Mouse (Mus musculus): ENCODE measurements at regions not wholly inside any gene's neighbourhood (a gene's known extent, or its start where the extent isn't known, plus 50 kb on each side); places are given as distances from the start of the nearest gene placed in this dataset.

DNA sequence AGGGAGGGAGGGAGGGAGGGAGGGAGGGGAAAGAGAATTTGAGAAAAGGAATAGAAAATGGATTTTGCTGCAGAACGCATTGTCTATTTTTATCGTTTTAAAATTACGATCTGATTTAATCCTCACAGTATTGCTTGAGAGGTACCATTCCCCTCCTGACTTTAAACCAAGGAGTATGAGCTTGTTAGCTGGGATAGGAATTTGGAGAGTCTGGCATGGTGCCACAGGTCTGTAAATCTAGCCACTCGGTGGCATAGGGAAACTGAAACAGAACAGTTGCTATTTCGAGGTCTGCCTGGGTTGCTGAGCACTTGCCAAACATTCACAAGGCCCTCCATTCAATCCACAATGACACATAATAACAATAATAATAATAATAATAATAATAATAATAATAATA, 171.6 kb downstream of the Gxylt1 start:
- no peak overlapping the region for H3K27ac ChIP-seq (ENCODE audit: low read depth, low read length)
- 96% methylated on average over 5 of the region's 5 CpGs for WGBS
- H3K36me3 ChIP-seq (ENCODE audit: control insufficient read depth, insufficient read depth, low read length), result no peaks in the 10 kb centered on the region
- H3K4me3 ChIP-seq (ENCODE audit: low read depth, low read length), result no peak overlapping the region
- ATAC-seq (ENCODE audit: low FRiP score) (no peak), DNase-seq (ENCODE audit: low spot score) (no peak)
- H3K9me3 ChIP-seq (ENCODE audit: control insufficient read depth, low read length), result no peaks in the 10 kb centered on the region
- H3K4me1 ChIP-seq (replicated peaks; ENCODE audit: control insufficient read depth, insufficient read depth, low read length), result no peaks in the 10 kb centered on the region
- no peak overlapping the region for H3K9ac ChIP-seq (ENCODE audit: low read depth, low read length)
- H3K4me2 ChIP-seq (replicated peaks; ENCODE audit: low read depth, low read length), result no peak overlapping the region
- H3K27me3 ChIP-seq (ENCODE audit: control insufficient read depth, insufficient read depth, low read length), result no peaks in the 10 kb centered on the region

DNA sequence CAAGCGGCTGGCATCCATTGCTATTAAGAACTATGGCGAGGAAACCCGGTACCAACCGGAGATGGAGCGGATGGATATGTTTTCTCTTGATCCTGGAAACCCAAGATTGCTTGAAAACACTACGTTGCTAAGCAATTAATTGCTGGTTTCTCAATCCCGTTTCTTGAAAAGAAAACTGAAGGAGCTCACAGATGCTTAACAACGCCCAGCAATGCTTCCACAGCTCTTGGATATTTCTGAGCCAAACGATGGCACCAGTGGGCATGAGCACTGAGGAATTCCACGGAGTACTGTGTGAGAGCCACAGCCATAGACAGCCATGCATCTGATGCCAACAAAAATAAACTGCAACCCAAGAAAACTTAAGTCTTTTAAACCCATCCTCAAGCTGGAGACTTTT, 173.1 kb downstream of the Gxylt1 start:
- H3K27me3 ChIP-seq (ENCODE audit: control insufficient read depth, insufficient read depth, low read length), result no peaks in the 10 kb centered on the region
- H3K36me3 ChIP-seq (ENCODE audit: control insufficient read depth, insufficient read depth, low read length), result no peaks in the 10 kb centered on the region
- DNase-seq (ENCODE audit: low spot score) (no peak), ATAC-seq (ENCODE audit: low FRiP score) (no peak)
- no peaks in the 10 kb centered on the region for H3K4me1 ChIP-seq (replicated peaks; ENCODE audit: control insufficient read depth, insufficient read depth, low read length)
- WGBS, result 89% methylated on average over 10 of the region's 10 CpGs
- no peak overlapping the region for H3K27ac ChIP-seq (ENCODE audit: low read depth, low read length)
- H3K4me2 ChIP-seq (replicated peaks; ENCODE audit: low read depth, low read length), result no peak overlapping the region
- H3K4me3 ChIP-seq (ENCODE audit: low read depth, low read length), result no peak overlapping the region
- H3K9me3 ChIP-seq (ENCODE audit: control insufficient read depth, low read length), result no peaks in the 10 kb centered on the region
- H3K9ac ChIP-seq (ENCODE audit: low read depth, low read length), result no peak overlapping the region

DNA sequence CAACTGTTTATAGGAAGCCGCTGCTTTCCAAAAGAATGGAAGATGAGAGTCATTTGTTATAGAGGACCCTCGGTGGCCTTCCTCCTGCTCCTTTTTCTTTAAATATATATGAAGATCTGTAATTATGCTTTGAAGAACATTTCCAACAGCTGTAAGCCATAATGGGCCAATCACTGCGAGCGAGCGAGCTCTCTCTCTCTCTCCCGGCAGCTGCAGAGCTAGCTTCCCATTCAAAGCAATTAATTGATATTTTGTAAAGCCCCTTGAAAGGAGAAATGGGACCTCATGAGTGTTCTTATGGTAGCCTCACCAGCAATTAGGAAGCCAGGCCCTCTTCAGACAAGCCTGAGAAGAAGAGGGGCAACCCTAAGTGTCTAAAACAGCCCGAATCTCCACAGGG, 174.1 kb downstream of the Gxylt1 start:
- no peak for ATAC-seq (ENCODE audit: low FRiP score)
- whole genome bisulfite sequencing, result 88% methylated on average over 7 of the region's 7 CpGs
- Histone ChIP-seq H3K36me3 (ENCODE audit: control insufficient read depth, insufficient read depth, low read length) (no peaks in the 10 kb centered on the region), H3K27ac (ENCODE audit: low read depth, low read length) (no peak overlapping the region), H3K4me1 (replicated peaks; ENCODE audit: control insufficient read depth, insufficient read depth, low read length) (no peaks in the 10 kb centered on the region), H3K4me3 (ENCODE audit: low read depth, low read length) (no peak overlapping the region), H3K9me3 (ENCODE audit: control insufficient read depth, low read length) (no peaks in the 10 kb centered on the region), H3K9ac (ENCODE audit: low read depth, low read length) (no peak overlapping the region), H3K27me3 (ENCODE audit: control insufficient read depth, insufficient read depth, low read length) (no peaks in the 10 kb centered on the region), H3K4me2 (replicated peaks; ENCODE audit: low read depth, low read length) (no peak overlapping the region)
- no peak for DNase-seq (ENCODE audit: low spot score)

DNA sequence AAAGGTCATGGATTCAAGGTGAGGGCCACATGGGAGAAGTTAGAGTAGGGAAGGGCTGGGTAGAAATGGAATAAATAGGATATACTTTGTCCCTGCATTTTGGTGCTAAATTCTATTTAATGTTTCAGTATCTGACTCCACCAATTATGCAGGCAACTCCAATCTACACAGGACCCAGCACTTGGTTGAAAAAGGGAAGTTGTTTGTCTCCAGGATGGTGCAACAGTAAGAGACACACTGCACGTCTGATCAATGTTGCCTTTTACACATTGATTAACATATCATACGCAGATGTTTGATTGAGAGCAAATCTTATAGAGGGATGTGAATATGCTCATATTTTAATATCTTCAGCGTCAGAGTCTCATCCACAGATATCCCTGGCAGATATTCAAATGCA, 175.1 kb downstream of the Gxylt1 start:
- Histone ChIP-seq H3K36me3 (ENCODE audit: control insufficient read depth, insufficient read depth, low read length) (no peaks in the 10 kb centered on the region), H3K9me3 (ENCODE audit: control insufficient read depth, low read length) (no peaks in the 10 kb centered on the region), H3K4me2 (replicated peaks; ENCODE audit: low read depth, low read length) (no peak overlapping the region), H3K4me1 (replicated peaks; ENCODE audit: control insufficient read depth, insufficient read depth, low read length) (no peaks in the 10 kb centered on the region), H3K27me3 (ENCODE audit: control insufficient read depth, insufficient read depth, low read length) (no peaks in the 10 kb centered on the region), H3K9ac (ENCODE audit: low read depth, low read length) (no peak overlapping the region), H3K4me3 (ENCODE audit: low read depth, low read length) (no peak overlapping the region), H3K27ac (ENCODE audit: low read depth, low read length) (no peak overlapping the region)
- WGBS, result 88% methylated on average over 3 of the region's 3 CpGs
- DNase-seq (ENCODE audit: low spot score) (no peak), ATAC-seq (ENCODE audit: low FRiP score) (no peak)

DNA sequence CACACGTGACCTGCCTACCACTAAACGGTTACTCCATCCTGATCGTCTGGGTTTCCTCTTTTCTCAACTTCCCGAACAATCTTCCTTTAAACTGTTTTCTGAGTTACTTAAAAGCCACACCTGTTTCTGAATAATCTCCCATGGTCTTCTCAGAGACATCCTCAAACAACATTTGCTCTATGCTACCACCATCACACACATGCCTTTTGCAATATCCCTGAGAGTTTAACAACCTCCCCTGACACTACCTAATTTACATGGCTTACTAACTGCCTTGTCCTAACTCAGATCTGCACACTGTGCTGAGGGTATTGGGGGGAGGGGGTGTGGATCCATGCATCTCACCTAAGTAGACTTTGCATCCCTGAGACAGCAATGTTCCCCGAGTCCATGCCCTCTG, 178.6 kb downstream of the Gxylt1 start:
- 93% methylated on average over 5 of the region's 5 CpGs for WGBS
- no peaks in the 10 kb centered on the region for H3K4me1 ChIP-seq (replicated peaks; ENCODE audit: control insufficient read depth, insufficient read depth, low read length)
- H3K27me3 ChIP-seq (ENCODE audit: control insufficient read depth, insufficient read depth, low read length), result no peaks in the 10 kb centered on the region
- H3K9ac ChIP-seq (ENCODE audit: low read depth, low read length), result no peak overlapping the region
- DNase-seq (ENCODE audit: low spot score), result no peak
- no peak for ATAC-seq (ENCODE audit: low FRiP score)
- no peak overlapping the region for H3K4me2 ChIP-seq (replicated peaks; ENCODE audit: low read depth, low read length)
- no peaks in the 10 kb centered on the region for H3K9me3 ChIP-seq (ENCODE audit: control insufficient read depth, low read length)
- H3K36me3 ChIP-seq (ENCODE audit: control insufficient read depth, insufficient read depth, low read length), result no peaks in the 10 kb centered on the region
- no peak overlapping the region for H3K27ac ChIP-seq (ENCODE audit: low read depth, low read length)
- H3K4me3 ChIP-seq (ENCODE audit: low read depth, low read length), result no peak overlapping the region

DNA sequence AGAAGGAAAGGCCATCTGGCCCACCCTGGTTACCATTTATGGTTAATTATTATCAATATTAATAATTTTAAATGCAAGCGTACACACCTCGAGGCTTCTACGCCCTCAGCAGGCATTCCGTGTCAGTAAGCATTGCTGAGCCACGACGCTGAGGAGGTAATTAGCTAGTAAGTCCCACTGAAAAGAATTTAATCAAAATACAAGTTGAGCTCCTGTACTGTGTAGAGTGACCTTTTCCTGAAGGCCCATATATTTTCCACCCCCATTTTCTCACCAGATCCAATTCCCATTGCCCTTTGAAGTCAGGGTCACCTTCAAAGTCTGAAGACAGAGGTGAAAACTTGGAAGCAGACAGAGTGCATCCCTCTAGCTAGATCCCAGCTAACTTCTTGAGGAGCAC, 179.8 kb downstream of the Gxylt1 start:
- Histone ChIP-seq H3K27me3 (ENCODE audit: control insufficient read depth, insufficient read depth, low read length) (no peaks in the 10 kb centered on the region), H3K27ac (ENCODE audit: low read depth, low read length) (no peak overlapping the region), H3K4me1 (replicated peaks; ENCODE audit: control insufficient read depth, insufficient read depth, low read length) (no peaks in the 10 kb centered on the region), H3K4me2 (replicated peaks; ENCODE audit: low read depth, low read length) (no peak overlapping the region), H3K9me3 (ENCODE audit: control insufficient read depth, low read length) (no peaks in the 10 kb centered on the region), H3K4me3 (ENCODE audit: low read depth, low read length) (no peak overlapping the region), H3K36me3 (ENCODE audit: control insufficient read depth, insufficient read depth, low read length) (no peaks in the 10 kb centered on the region), H3K9ac (ENCODE audit: low read depth, low read length) (no peak overlapping the region)
- WGBS, result 87% methylated on average over 6 of the region's 6 CpGs
- ATAC-seq (ENCODE audit: low FRiP score) (no peak), DNase-seq (ENCODE audit: low spot score) (no peak)

DNA sequence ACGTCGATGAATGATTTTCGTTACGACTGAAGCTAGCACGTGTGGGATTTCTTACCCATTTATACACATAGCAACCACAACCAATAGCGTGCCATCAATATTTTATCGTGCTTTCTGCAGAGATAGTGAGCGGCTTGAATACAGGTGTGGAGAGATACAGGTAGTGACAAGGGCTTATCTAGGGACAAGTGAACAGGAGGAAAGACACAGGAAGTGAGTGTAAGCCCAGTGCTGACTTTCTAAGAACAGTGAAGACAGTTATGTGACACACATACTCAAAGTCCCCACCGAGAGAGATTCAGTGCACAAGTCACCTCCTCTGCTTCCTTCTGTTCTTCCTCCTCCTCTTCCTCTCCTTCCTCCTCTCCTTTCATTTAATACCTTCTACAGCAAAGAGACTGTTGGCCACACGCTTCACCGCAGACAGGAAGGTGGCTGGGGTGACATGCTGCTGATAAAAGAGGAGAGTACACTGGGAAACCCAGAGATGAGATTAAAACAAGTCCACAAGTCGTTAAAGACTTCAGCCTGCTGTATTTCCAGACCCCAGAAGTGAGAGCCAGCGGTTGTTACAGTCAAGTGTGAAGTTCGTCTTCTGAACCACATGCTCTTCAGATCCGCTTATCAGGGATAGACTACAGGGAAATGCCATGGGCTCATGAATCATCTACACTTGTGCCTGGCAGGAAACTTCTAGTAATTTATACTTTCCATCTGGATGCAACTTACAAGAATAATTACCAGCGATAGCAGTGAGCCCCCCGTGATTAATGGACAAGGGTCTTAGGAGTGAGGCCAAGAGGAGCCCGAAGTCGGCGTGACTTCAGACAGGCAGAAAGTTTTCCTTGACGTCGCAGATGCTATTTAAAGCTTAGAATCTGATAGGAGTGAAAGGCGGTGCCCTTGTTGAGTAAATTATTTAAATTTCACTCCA, 180.5 kb downstream of the Gxylt1 start:
- ATAC-seq (ENCODE audit: low FRiP score) (no peak), DNase-seq (ENCODE audit: low spot score) (no peak)

DNA sequence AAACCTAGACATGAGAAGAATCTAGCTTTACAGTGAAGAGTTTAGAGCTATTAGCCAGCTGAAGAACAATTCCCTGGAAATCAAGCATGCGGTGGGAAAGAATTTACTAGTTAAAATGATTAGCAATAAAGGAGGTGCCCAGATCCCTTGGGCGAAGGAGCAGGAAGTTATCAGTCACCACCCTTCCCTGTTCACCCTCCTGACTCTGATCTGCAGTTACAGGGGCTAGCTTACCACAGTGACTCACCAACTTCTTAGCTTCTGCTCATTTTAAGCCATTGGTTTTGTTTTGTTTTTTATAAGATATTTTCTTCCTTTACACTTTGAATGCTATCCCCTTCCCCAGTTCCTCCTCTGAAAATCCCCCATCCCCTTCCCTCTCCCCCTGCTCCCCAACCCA, 183.6 kb downstream of the Gxylt1 start:
- Histone ChIP-seq H3K9me3 (ENCODE audit: control insufficient read depth, low read length) (no peaks in the 10 kb centered on the region), H3K36me3 (ENCODE audit: control insufficient read depth, insufficient read depth, low read length) (no peaks in the 10 kb centered on the region), H3K4me3 (ENCODE audit: low read depth, low read length) (no peak overlapping the region), H3K4me2 (replicated peaks; ENCODE audit: low read depth, low read length) (no peak overlapping the region), H3K4me1 (replicated peaks; ENCODE audit: control insufficient read depth, insufficient read depth, low read length) (no peaks in the 10 kb centered on the region), H3K9ac (ENCODE audit: low read depth, low read length) (no peak overlapping the region), H3K27me3 (ENCODE audit: control insufficient read depth, insufficient read depth, low read length) (no peaks in the 10 kb centered on the region), H3K27ac (ENCODE audit: low read depth, low read length) (no peak overlapping the region)
- ATAC-seq (ENCODE audit: low FRiP score) (no peak), DNase-seq (ENCODE audit: low spot score) (no peak)
- WGBS, result 90% methylated on average over 2 of the region's 2 CpGs

More for the DNA sequence above, 180.5 kb downstream of the Gxylt1 start:
- no peak overlapping the region for H3K27ac ChIP-seq (ENCODE audit: low read depth, low read length)
- H3K27me3 ChIP-seq (ENCODE audit: control insufficient read depth, insufficient read depth, low read length), result no peaks in the 10 kb centered on the region
- H3K9me3 ChIP-seq (ENCODE audit: control insufficient read depth, low read length), result no peaks in the 10 kb centered on the region
- H3K4me1 ChIP-seq (replicated peaks; ENCODE audit: control insufficient read depth, insufficient read depth, low read length), result no peaks in the 10 kb centered on the region
- H3K4me3 ChIP-seq (ENCODE audit: low read depth, low read length), result no peak overlapping the region
- no peaks in the 10 kb centered on the region for H3K36me3 ChIP-seq (ENCODE audit: control insufficient read depth, insufficient read depth, low read length)
- WGBS, result 89% methylated on average over 23 of the region's 23 CpGs
- H3K9ac ChIP-seq (ENCODE audit: low read depth, low read length), result no peak overlapping the region
- H3K4me2 ChIP-seq (replicated peaks; ENCODE audit: low read depth, low read length), result no peak overlapping the region

DNA sequence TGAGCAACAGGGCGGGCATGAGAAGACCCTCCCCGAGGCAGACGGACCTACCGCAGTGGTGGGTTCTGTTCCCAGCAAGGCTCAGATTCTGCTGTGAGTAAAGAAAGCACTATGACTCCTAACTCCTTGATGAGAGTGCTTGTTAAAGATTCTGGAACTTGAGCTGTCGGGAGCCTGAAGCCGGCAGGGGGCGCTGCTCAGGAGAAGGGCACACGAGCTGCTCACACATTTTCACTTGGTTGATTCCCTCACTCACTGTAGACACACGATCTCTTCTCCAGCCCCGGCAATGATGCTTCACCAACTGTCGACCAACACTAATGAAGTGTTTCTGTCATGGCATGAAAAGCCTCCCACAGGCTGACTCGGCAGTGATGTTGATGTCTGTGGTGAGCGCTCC, 185.6 kb downstream of the Gxylt1 start:
- H3K4me2 ChIP-seq (replicated peaks; ENCODE audit: low read depth, low read length), result no peak overlapping the region
- no peaks in the 10 kb centered on the region for H3K36me3 ChIP-seq (ENCODE audit: control insufficient read depth, insufficient read depth, low read length)
- WGBS, result 26% methylated on average over 13 of the region's 13 CpGs
- no peak overlapping the region for H3K4me3 ChIP-seq (ENCODE audit: low read depth, low read length)
- H3K27ac ChIP-seq (ENCODE audit: low read depth, low read length), result no peak overlapping the region
- DNase-seq (ENCODE audit: low spot score) (peak; percentile 73), ATAC-seq (ENCODE audit: low FRiP score) (no peak)
- H3K9ac ChIP-seq (ENCODE audit: low read depth, low read length), result no peak overlapping the region
- H3K9me3 ChIP-seq (ENCODE audit: control insufficient read depth, low read length), result no peaks in the 10 kb centered on the region
- 0 out of 2 replicates have a peak, but pooled peaks cover 2% of the 10 kb centered on the region for H3K4me1 ChIP-seq (replicated peaks; ENCODE audit: control insufficient read depth, insufficient read depth, low read length)
- no peaks in the 10 kb centered on the region for H3K27me3 ChIP-seq (ENCODE audit: control insufficient read depth, insufficient read depth, low read length)

All from hindbrain, embryonic 11.5 days (tissue).